40 mouse cellular contexts compared by ENCODE assay signal in the genomic region with DNA sequence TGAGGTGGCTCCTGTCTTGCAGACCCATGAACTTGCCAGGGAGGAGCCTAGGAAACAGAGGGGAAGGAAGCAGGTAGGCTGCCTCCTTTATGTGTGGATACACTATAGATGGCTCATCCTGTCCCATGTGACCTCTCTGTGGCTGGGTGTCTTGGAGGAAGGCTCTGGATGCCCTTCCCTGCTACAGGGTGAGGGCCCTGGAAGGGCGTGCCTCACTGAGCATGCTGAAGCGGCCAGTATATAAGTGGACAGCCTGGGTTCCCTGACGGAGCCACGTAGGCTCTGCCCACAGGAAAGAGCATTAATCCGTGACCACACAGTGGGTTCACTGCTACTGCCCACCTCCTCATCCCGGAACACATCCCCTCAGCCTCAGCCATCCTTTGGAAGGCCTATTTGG. TPM values are rescaled to one million over a fixed set of nuclear protein-coding genes. Genes with fewer than 3 reads are reported as not detected.
DNase-seq lines count a peak whose midpoint lies in the region; ATAC-seq and TF ChIP-seq lines count a peak whose summit lies in the region.
"Had no signal": no experiment of that assay in that cellular context is flagged by ENCODE, and none has a peak within 500 bp of the region (broad histone marks: within the 10 kb centered on the region; RNA-seq: fewer than 3 reads in every experiment).

No protein-coding gene starts in this region.

- H3K9me3 ChIP-seq in kidney, embryonic 15.5 days (replicated peaks) = no peaks in the 10 kb centered on the region
- H3K9me3 ChIP-seq in forebrain, embryonic 13.5 days (replicated peaks) = no peaks in the 10 kb centered on the region
- H3K9me3 ChIP-seq: forebrain, embryonic 15.5 days; heart, embryonic 13.5 days; hindbrain, embryonic 10.5 days; hindbrain, embryonic 15.5 days; limb, embryonic 12.5 days; neural tube, embryonic 13.5 days; stomach, embryonic 15.5 days had no signal

- H3K36me3 ChIP-seq in kidney, embryonic 15.5 days = no peaks in the 10 kb centered on the region
- H3K36me3 ChIP-seq in forebrain, embryonic 13.5 days (ENCODE audit: poor library complexity, severe bottlenecking) = no peaks in the 10 kb centered on the region
- H3K36me3 ChIP-seq: forebrain, embryonic 15.5 days; heart, embryonic 13.5 days; hindbrain, embryonic 10.5 days; hindbrain, embryonic 15.5 days; limb, embryonic 12.5 days; neural tube, embryonic 13.5 days; stomach, embryonic 15.5 days had no signal

- H3K27me3 ChIP-seq in kidney, embryonic 15.5 days = no peaks in the 10 kb centered on the region
- H3K27me3 ChIP-seq in forebrain, embryonic 13.5 days = no peaks in the 10 kb centered on the region
- H3K27me3 ChIP-seq: forebrain, embryonic 15.5 days; heart, embryonic 13.5 days; hindbrain, embryonic 15.5 days; limb, embryonic 12.5 days; neural tube, embryonic 13.5 days; stomach, embryonic 15.5 days had no signal

- H3K4me2 ChIP-seq in kidney, embryonic 15.5 days = no peak overlapping the region
- no peak overlapping the region for H3K4me2 ChIP-seq in forebrain, embryonic 13.5 days
- H3K4me2 ChIP-seq: forebrain, embryonic 15.5 days; heart, embryonic 13.5 days; hindbrain, embryonic 15.5 days; limb, embryonic 12.5 days; midbrain, embryonic 11.5 days; neural tube, embryonic 13.5 days; stomach, embryonic 15.5 days had no signal

- no peak for DNase-seq in kidney, postnatal 10 days
- DNase-seq in lung, adult 2 months = no peak
- DNase-seq in lung, postnatal 14 days = peak; percentile 51
- no peak for DNase-seq in right cerebral cortex, postnatal 4 days
- DNase-seq: adrenal gland, postnatal 10 days; cerebellum, adult 8-10 months; cerebellum, postnatal 25 days; heart, postnatal 10 days; kidney, adult 2 months; kidney, postnatal 14 days; liver, postnatal 0 days; thymus, adult 2 months; thymus, postnatal 36 days had no signal

- H3K9ac ChIP-seq in kidney, embryonic 15.5 days = no peak overlapping the region
- no peak overlapping the region for H3K9ac ChIP-seq in forebrain, embryonic 13.5 days
- H3K9ac ChIP-seq: forebrain, embryonic 15.5 days; heart, embryonic 13.5 days; hindbrain, embryonic 15.5 days; limb, embryonic 12.5 days; liver, postnatal 0 days; neural tube, embryonic 13.5 days; stomach, embryonic 15.5 days had no signal

- ATAC-seq in kidney, embryonic 15.5 days (replicated peaks; ENCODE audit: low FRiP score) = 0 out of 2 replicates have a peak, but pooled peaks have one; percentile 49
- peak; percentile 64 for ATAC-seq in monocyte, adult 5-6 weeks (replicated peaks; ENCODE audit: insufficient number of reproducible peaks, low FRiP score, low TSS enrichment, poor library complexity, severe bottlenecking)
- no peak for ATAC-seq in forebrain, embryonic 13.5 days
- ATAC-seq: forebrain, embryonic 15.5 days; inflammation-experienced regulatory T-cells, adult 6 months; Patski had no signal

- no peak for TF ChIP-seq CTCF in lung, adult 2 months (IDR thresholded peaks at IDR 0.05; ENCODE audit: insufficient read depth, low read length)

- TF ChIP-seq POLR2A in lung, adult 2 months (IDR thresholded peaks at IDR 0.05; ENCODE audit: borderline replicate concordance, extremely low read depth, low read depth, low read length) = peak; percentile 77; the same call in 1 of the 2 replicates

- H3K4me1 ChIP-seq in kidney, embryonic 15.5 days = peaks cover 4% of the 10 kb centered on the region
- H3K4me1 ChIP-seq in lung, adult 2 months (ENCODE audit: control insufficient read depth, insufficient read depth, low read length) = peaks cover 23% of the 10 kb centered on the region
- no peaks in the 10 kb centered on the region for H3K4me1 ChIP-seq in forebrain, embryonic 13.5 days
- H3K4me1 ChIP-seq: forebrain, embryonic 15.5 days; hindbrain, embryonic 15.5 days; limb, embryonic 12.5 days; neural tube, embryonic 13.5 days; stomach, embryonic 15.5 days had no signal

- no peak overlapping the region for H3K4me3 ChIP-seq in kidney, embryonic 15.5 days (replicated peaks)
- no peak overlapping the region for H3K4me3 ChIP-seq in lung, adult 2 months (replicated peaks; ENCODE audit: extremely low read depth, low read depth, low read length)
- no peak overlapping the region for H3K4me3 ChIP-seq in forebrain, embryonic 13.5 days
- H3K4me3 ChIP-seq: forebrain, embryonic 15.5 days; heart, embryonic 13.5 days; hindbrain, embryonic 10.5 days; hindbrain, embryonic 15.5 days; limb, embryonic 12.5 days; neural tube, embryonic 13.5 days; stomach, embryonic 15.5 days had no signal

- 61% methylated on average over 6 of the region's 6 CpGs for WGBS in kidney, embryonic 15.5 days
- 45% methylated on average over 6 of the region's 6 CpGs for WGBS in lung, adult 2 months
- WGBS in forebrain, embryonic 13.5 days = 80% methylated on average over 6 of the region's 6 CpGs

- no peak overlapping the region for H3K27ac ChIP-seq in kidney, embryonic 15.5 days
- no peak overlapping the region for H3K27ac ChIP-seq in forebrain, embryonic 13.5 days
- H3K27ac ChIP-seq: forebrain, embryonic 15.5 days; heart, embryonic 13.5 days; hindbrain, embryonic 15.5 days; limb, embryonic 12.5 days; neural tube, embryonic 13.5 days; stomach, embryonic 15.5 days had no signal

RNA-seq across cellular contexts. Expression of gene Ace3, which starts 5.0 kb away (rescaled TPM):
- polyA plus RNA-seq in kidney, embryonic 15.5 days (2015; fragmentation: Nextera tagmentation; extraction: Ambion mirVana) = not detected in 2 replicates
- polyA plus RNA-seq in lung, adult 2 months (2012; rRNA removed) = 2.2 and 2.4 TPM in 2 replicates
- 0.19 TPM in 1 of 3 replicates, not detected in the others for total RNA-seq in monocyte, adult 5-6 weeks (2017)
- not detected in 2 replicates for polyA plus RNA-seq in forebrain, embryonic 13.5 days (2015; fragmentation: Nextera tagmentation; extraction: Ambion mirVana)
- total RNA-seq: adrenal gland, postnatal 10 days; gastrocnemius, adult 18-20 months; gastrocnemius, postnatal 4 days; heart, adult 8-10 months; heart, postnatal 10 days; layer of hippocampus, adult 18-20 months; layer of hippocampus, postnatal 10 days; left cerebral cortex, adult 18-20 months; left cerebral cortex, postnatal 25 days; liver, adult 2 months; megakaryocyte progenitor cell, adult 5-6 weeks; MEL; midbrain, postnatal 0 days had no signal
- polyA plus RNA-seq: embryonic facial prominence, embryonic 11.5 days; frontal cortex, adult 2 months; heart, embryonic 13.5 days; hindbrain, embryonic 10.5 days; hindbrain, embryonic 15.5 days; inflammation-experienced regulatory T-cells, adult 6 months; limb, embryonic 12.5 days; liver, adult 2 months; liver, postnatal 0 days; midbrain, embryonic 11.5 days; midbrain, postnatal 0 days; neural tube, embryonic 13.5 days; Patski; small intestine, adult 2 months; stomach, embryonic 15.5 days; thymus, adult 2 months had no signal

RNA-seq across cellular contexts. Expression of gene Kcnh6, which starts 18.5 kb away (rescaled TPM):
- 0.26 and 0.39 TPM in 2 replicates for polyA plus RNA-seq in kidney, embryonic 15.5 days (2015; fragmentation: Nextera tagmentation; extraction: Ambion mirVana)
- 0.44 and 0.45 TPM in 2 replicates for polyA plus RNA-seq in lung, adult 2 months (2012; rRNA removed)
- total RNA-seq in monocyte, adult 5-6 weeks (2017) = 0.97 TPM in 1 of 3 replicates, not detected in the others
- 0.40 and 0.54 TPM in 2 replicates for polyA plus RNA-seq in forebrain, embryonic 13.5 days (2015; fragmentation: Nextera tagmentation; extraction: Ambion mirVana)
- total RNA-seq: gastrocnemius, adult 18-20 months; heart, adult 8-10 months; liver, adult 2 months had no signal
- polyA plus RNA-seq: liver, adult 2 months; liver, postnatal 0 days; Patski had no signal

RNA-seq across cellular contexts. Expression of gene Ace, which starts 21.7 kb away (rescaled TPM):
- polyA plus RNA-seq in kidney, embryonic 15.5 days (2015; fragmentation: Nextera tagmentation; extraction: Ambion mirVana) = 9.8 and 11.1 TPM in 2 replicates
- 704 and 832 TPM in 2 replicates for polyA plus RNA-seq in lung, adult 2 months (2012; rRNA removed)
- total RNA-seq in monocyte, adult 5-6 weeks (2017) = 365 to 424 TPM (median 376 TPM) in 3 replicates
- polyA plus RNA-seq in forebrain, embryonic 13.5 days (2015; fragmentation: Nextera tagmentation; extraction: Ambion mirVana) = 0.57 and 0.97 TPM in 2 replicates
- total RNA-seq: MEL had no signal
- polyA plus RNA-seq: inflammation-experienced regulatory T-cells, adult 6 months had no signal

RNA-seq across cellular contexts. Expression of gene Cyb561, which starts 36.3 kb away (rescaled TPM):
- 28.9 and 39.8 TPM in 2 replicates for polyA plus RNA-seq in kidney, embryonic 15.5 days (2015; fragmentation: Nextera tagmentation; extraction: Ambion mirVana)
- 102 and 105 TPM in 2 replicates for polyA plus RNA-seq in lung, adult 2 months (2012; rRNA removed)
- total RNA-seq in monocyte, adult 5-6 weeks (2017) = 4.5 to 8.4 TPM (median 5.5 TPM) in 3 replicates
- 17.2 and 21.4 TPM in 2 replicates for polyA plus RNA-seq in forebrain, embryonic 13.5 days (2015; fragmentation: Nextera tagmentation; extraction: Ambion mirVana)

RNA-seq across cellular contexts. Expression of gene Dcaf7, which starts 47.2 kb away (rescaled TPM):
- polyA plus RNA-seq in kidney, embryonic 15.5 days (2015; fragmentation: Nextera tagmentation; extraction: Ambion mirVana) = 62.9 and 67.4 TPM in 2 replicates
- polyA plus RNA-seq in lung, adult 2 months (2012; rRNA removed) = 43.8 and 51.5 TPM in 2 replicates
- total RNA-seq in monocyte, adult 5-6 weeks (2017) = 35.3 to 62.0 TPM (median 35.7 TPM) in 3 replicates
- polyA plus RNA-seq in forebrain, embryonic 13.5 days (2015; fragmentation: Nextera tagmentation; extraction: Ambion mirVana) = 82.1 and 99.4 TPM in 2 replicates

Comparison
In these comparisons a context has a peak if more than half of its experiments do, and no peak if none do; other contexts are left out.
1. RNA of gene Ace, which starts 21.7 kb away (polyA plus RNA-seq): 704 to 832 TPM in lung, adult 2 months; 9.8 to 11.1 TPM in kidney, embryonic 15.5 days and 0.57 to 0.97 TPM in forebrain, embryonic 13.5 days; every median in the first group is over 10 times any median in the second.